Mouse (Mus musculus) left cerebral cortex, adult 2 months (tissue): ENCODE measurements at regions not wholly inside any gene's neighbourhood (a gene's known extent, or its start where the extent isn't known, plus 50 kb on each side); places are given as distances from the start of the nearest gene placed in this dataset.

Source experiments
- DNase-seq, 2 experiments: peaks; one replicate each; pipeline ENCODE4 v3.0.0; 2021 to 2022; ENCODE audit warnings: low spot score in 2 of 2, mixed read lengths in 1 of 2; ENCODE audit errors: extremely low spot score in 1 of 2
- H3K27ac ChIP-seq: fragments of 200-600 bp; 2 replicates; pipeline ENCODE4 v1.8.1; 2022
- H3K4me3 ChIP-seq: fragments of 200-600 bp; 2 replicates; pipeline ENCODE4 v1.8.1; 2022
- CTCF ChIP-seq: fragments of 200-600 bp; IDR thresholded peaks from 2 replicates; pipeline ENCODE4 v1.8.1; 2022; ENCODE audit warnings: antibody characterized with exemption, mild to moderate bottlenecking, moderate library complexity
- intact Hi-C: fragments of 180-260 bp; cut with DNase I; formaldehyde crosslinking; loops from one replicate; pipeline ENCODE4 v1.15.1; 2025

DNA sequence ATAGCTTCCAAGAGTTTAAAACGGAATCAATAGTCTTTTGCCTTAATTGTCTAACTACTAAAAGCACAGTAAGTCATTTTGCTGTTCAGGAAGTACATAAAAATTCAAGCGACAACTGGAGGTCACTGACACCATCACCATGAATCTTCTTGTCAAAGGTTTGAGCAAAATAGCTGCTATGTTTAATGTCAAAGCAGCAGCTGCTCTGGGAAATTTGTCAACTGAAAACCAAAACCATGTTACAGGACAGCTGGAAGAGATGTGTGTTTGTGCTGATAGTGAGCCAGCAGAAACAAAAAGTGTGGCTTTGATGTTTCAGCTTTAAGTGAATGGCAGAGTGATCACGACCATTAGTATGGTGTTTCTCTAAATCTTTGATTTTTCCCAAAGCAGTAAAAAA, 100.7 kb downstream of the Il13ra2 start:
- Histone ChIP-seq H3K4me3 (no peak overlapping the region), H3K27ac (no peak overlapping the region)
- no peak for TF ChIP-seq CTCF
- intact Hi-C loops = loop anchor here (5.0 kb wide), 2 partner anchors 44 to 61 kb away; no protein-coding TSS in a partner anchor
- no peak for DNase-seq

DNA sequence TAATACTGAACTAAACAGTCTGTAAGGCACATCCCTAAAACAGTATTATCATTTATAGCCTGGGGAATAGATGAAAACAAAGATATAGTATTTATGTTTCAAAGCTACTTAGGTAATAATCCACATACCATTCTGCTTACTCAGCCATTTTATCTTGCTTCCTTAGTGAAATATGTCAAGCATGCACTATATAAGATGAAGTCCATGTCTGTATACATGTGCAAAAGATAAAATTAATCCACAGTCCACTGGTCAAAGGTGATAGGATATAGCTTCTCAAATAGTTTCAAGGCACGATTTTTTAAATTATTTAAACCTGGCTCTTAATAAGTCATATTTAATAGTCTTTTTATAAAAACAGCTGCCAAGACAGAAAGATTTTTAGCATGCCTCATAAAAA, 102.8 kb downstream of the Il13ra2 start:
- intact Hi-C loops = loop anchor here (5.0 kb wide), 2 partner anchors 46 to 59 kb away; no protein-coding TSS in a partner anchor
- DNase-seq = no peak
- Histone ChIP-seq H3K27ac (no peak overlapping the region), H3K4me3 (no peak overlapping the region)
- TF ChIP-seq CTCF = no peak
